ENCODE assay signal across 25 mouse cellular contexts in the genomic region with DNA sequence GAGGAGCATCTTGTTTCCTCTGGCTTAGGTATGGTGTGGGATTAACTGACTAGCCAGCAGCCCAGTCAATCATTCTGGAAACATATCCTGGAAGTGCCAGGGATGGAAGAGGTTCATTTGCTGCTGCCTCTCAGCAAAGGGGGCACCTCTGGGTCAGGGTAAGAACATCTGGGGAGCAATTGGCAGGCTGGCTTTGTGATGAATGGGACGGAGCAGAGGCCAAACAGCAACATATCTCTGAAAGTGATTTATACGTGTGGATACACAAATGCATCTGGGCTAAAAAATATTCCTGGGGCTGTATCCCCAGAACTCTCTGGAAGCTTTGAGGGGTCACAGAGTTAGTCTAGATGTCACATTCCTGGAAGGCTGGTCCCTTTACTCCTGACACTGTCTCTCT.
"Had no signal": no experiment of that assay in that cellular context is flagged by ENCODE, and none has a peak within 500 bp of the region (broad histone marks: within the 10 kb centered on the region; RNA-seq: fewer than 3 reads in every experiment).

No protein-coding gene starts in this region.

- ATAC-seq: liver, postnatal 0 days; lung, postnatal 0 days; midbrain, embryonic 13.5 days; midbrain, embryonic 15.5 days had no signal

- H3K9me3 ChIP-seq: liver, embryonic 13.5 days; liver, embryonic 15.5 days; lung, embryonic 15.5 days; megakaryocyte, embryonic 14.5 days; stomach, embryonic 15.5 days had no signal

- H3K4me1 ChIP-seq: liver, embryonic 13.5 days; liver, embryonic 15.5 days; lung, embryonic 15.5 days; megakaryocyte, embryonic 14.5 days; midbrain, embryonic 13.5 days; midbrain, embryonic 15.5 days; neural tube, embryonic 12.5 days; stomach, embryonic 15.5 days had no signal

- H3K9ac ChIP-seq: liver, embryonic 13.5 days; liver, embryonic 15.5 days; liver, postnatal 0 days; lung, embryonic 15.5 days; midbrain, embryonic 13.5 days; midbrain, embryonic 15.5 days; neural tube, embryonic 12.5 days; stomach, embryonic 15.5 days had no signal

- H3K4me2 ChIP-seq: liver, embryonic 13.5 days; liver, embryonic 15.5 days; lung, embryonic 15.5 days; midbrain, embryonic 13.5 days; midbrain, embryonic 15.5 days; neural tube, embryonic 12.5 days; stomach, embryonic 15.5 days had no signal

- H3K27me3 ChIP-seq: liver, embryonic 13.5 days; liver, embryonic 15.5 days; lung, embryonic 15.5 days; megakaryocyte, embryonic 14.5 days; midbrain, embryonic 13.5 days; midbrain, embryonic 15.5 days; neural tube, embryonic 12.5 days; stomach, embryonic 15.5 days had no signal

- H3K4me3 ChIP-seq: liver, embryonic 13.5 days; liver, embryonic 15.5 days; lung, embryonic 15.5 days; megakaryocyte, embryonic 14.5 days; midbrain, embryonic 10.5 days; midbrain, embryonic 13.5 days; midbrain, embryonic 15.5 days; myocyte; neural tube, embryonic 12.5 days; stomach, embryonic 15.5 days had no signal

- H3K36me3 ChIP-seq: liver, embryonic 13.5 days; liver, embryonic 15.5 days; lung, embryonic 15.5 days; midbrain, embryonic 10.5 days; midbrain, embryonic 13.5 days; midbrain, embryonic 15.5 days; neural tube, embryonic 12.5 days; stomach, embryonic 15.5 days had no signal

- DNase-seq: liver, embryonic 13.5 days; liver, postnatal 0 days; lung, adult 2 months; lung, postnatal 14 days; lung, postnatal 36 days; retina, postnatal 1 day; right cerebral cortex, adult 18-20 months; right cerebral cortex, postnatal 25 days; right cerebral cortex, postnatal 4 days; spleen, adult 18-20 months; thymus, adult 2 months; thymus, postnatal 25 days; thymus, postnatal 4 days had no signal

- H3K27ac ChIP-seq: liver, embryonic 13.5 days; liver, embryonic 15.5 days; lung, embryonic 15.5 days; macrophage; midbrain, embryonic 10.5 days; midbrain, embryonic 13.5 days; midbrain, embryonic 15.5 days; neural tube, embryonic 12.5 days; stomach, embryonic 15.5 days; stomach, postnatal 0 days had no signal
